Mouse (Mus musculus) MEL (cell line): ENCODE measurements around the gene Josd1.
A peak's percentile ranks its signal among the peaks of the same experiment; 100 is the strongest.

ENCODE experiments used
- BHLHE40 ChIP-seq: IDR thresholded peaks from 2 replicates; pipeline ENCODE4 v1.6.1; 2012; ENCODE audit warnings: low read depth, mild to moderate bottlenecking, inconsistent platforms, low read length, improper control_type of control experiment, borderline replicate concordance
- CTCF ChIP-seq, 3 experiments: IDR thresholded peaks in 2 of 3; conservative IDR thresholded peaks in 1 of 3; 2 replicates each; pipeline ENCODE4 v1.5.1; 2011 to 2012; ENCODE audit warnings: low read length in 3 of 3, low read depth in 2 of 3, mild to moderate bottlenecking in 2 of 3, improper control_type of control experiment in 1 of 3, inconsistent platforms in 1 of 3, mixed read lengths in 1 of 3, moderate library complexity in 1 of 3; ENCODE audit not compliant: control insufficient read depth in 1 of 3, insufficient read depth in 1 of 3, poor library complexity in 1 of 3, severe bottlenecking in 1 of 3
- E2F4 ChIP-seq: IDR thresholded peaks from 2 replicates; pipeline ENCODE4 v1.6.1; 2011; ENCODE audit warnings: low read depth, low read length, improper control_type of control experiment, borderline replicate concordance
- ELF1 ChIP-seq: IDR thresholded peaks from 2 replicates; pipeline ENCODE4 v1.6.1; 2014; ENCODE audit warnings: low read depth, mild to moderate bottlenecking, inconsistent platforms, low read length, improper control_type of control experiment, moderate library complexity
- GATA1 ChIP-seq: IDR thresholded peaks from 2 replicates; pipeline ENCODE4 v1.6.1; 2011; ENCODE audit warnings: low read depth, low read length, improper control_type of control experiment
- JUND ChIP-seq: IDR thresholded peaks from 2 replicates; pipeline ENCODE4 v1.6.1; 2011; ENCODE audit warnings: low read depth, mild to moderate bottlenecking, improper control_type of control experiment, low read length
- MAFK ChIP-seq: IDR thresholded peaks from 2 replicates; pipeline ENCODE4 v1.6.1; 2011; ENCODE audit warnings: low read depth, mild to moderate bottlenecking, low read length, improper control_type of control experiment, borderline replicate concordance
- MYC ChIP-seq: IDR thresholded peaks from 2 replicates; pipeline ENCODE4 v1.6.1; 2011; ENCODE audit warnings: low read depth, mild to moderate bottlenecking, low read length, improper control_type of control experiment, moderate library complexity
- NELFE ChIP-seq: IDR thresholded peaks from 2 replicates; pipeline ENCODE4 v1.6.1; 2011; ENCODE audit warnings: low read depth, low read length, improper control_type of control experiment
- POLR2A ChIP-seq, 2 experiments: IDR thresholded peaks; 2 replicates each; pipeline ENCODE4 v1.6.1; 2011 to 2012; ENCODE audit warnings: low read length in 2 of 2, mild to moderate bottlenecking in 2 of 2, control low read depth in 1 of 2, improper control_type of control experiment in 1 of 2, low read depth in 1 of 2, moderate library complexity in 1 of 2; ENCODE audit not compliant: control insufficient read depth in 1 of 2, insufficient read depth in 1 of 2, poor library complexity in 1 of 2
- TBP ChIP-seq: IDR thresholded peaks from 2 replicates; pipeline ENCODE4 v1.8.0; 2011; ENCODE audit warnings: low read depth, low read length, improper control_type of control experiment
- ZC3H11A ChIP-seq: IDR thresholded peaks from 2 replicates; pipeline ENCODE4 v1.6.1; 2012; ENCODE audit warnings: low read depth, mild to moderate bottlenecking, inconsistent platforms, low read length, improper control_type of control experiment
- ZNF384 ChIP-seq: IDR thresholded peaks from 2 replicates; pipeline ENCODE4 v1.6.1; 2012; ENCODE audit warnings: low read depth, mild to moderate bottlenecking, inconsistent platforms, low read length, improper control_type of control experiment

DNA sequence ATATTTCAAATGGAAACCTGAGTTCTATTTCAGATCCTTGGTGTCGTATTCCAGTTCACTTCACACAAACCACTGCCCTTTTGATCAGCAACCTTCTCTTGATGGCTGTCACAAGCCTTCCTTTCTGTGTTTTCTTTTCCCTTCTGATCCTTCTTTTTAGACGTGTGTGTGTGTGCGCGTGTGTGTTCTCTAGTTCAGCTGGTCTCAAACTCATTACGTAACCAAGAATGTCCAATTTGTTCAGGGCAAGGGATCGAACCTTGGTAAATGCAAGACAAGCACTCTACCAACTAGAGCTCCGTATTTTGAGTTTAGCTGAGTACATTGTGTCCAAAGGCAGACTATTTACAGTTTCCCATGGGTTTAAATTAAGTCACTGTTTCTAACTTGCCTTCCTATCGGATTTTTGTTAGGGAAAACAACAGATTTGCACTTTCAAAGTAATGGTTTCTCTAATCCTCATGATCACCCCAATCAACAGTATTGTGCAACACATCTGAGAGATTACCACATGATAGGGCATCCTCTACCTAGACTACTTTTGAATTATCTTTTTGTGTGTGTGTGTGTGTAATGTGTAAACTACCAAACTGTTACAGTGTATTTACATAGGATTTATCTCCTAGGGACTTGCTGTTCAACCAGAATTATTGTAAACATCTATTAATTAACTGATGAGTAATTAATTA is 693 bp upstream of the Josd1 start:
- TF ChIP-seq TBP (no peak), POLR2A (IDR thresholded peaks at IDR 0.05; ENCODE audit: control insufficient read depth in 1 of 2, insufficient read depth in 1 of 2, low read depth in 1 of 2, low read length in 2 of 2, poor library complexity in 1 of 2) (no peak), NELFE (no peak), E2F4 (no peak), ELF1 (no peak), ZC3H11A (no peak), CTCF (IDR thresholded peaks at IDR 0.05 in 2 of 3, conservative IDR thresholded peaks at IDR 0.05 in 1 of 3; ENCODE audit: control insufficient read depth in 1 of 3, insufficient read depth in 1 of 3, low read depth in 2 of 3, low read length in 3 of 3, poor library complexity in 1 of 3, severe bottlenecking in 1 of 3) (no peak), JUND (no peak), GATA1 (0 out of 2 replicates have a peak, but pooled peaks have one; percentile 13), BHLHE40 (no peak), MYC (peak; percentile 7; the same call in 1 of the 2 replicates), MAFK (no peak), ZNF384 (no peak)
